Mouse (Mus musculus) 416B (cell line): Measurements from ENCODE around the gene Capn5.
A peak's percentile ranks its signal among the peaks of the same experiment; 100 is the strongest.

Experiments used
- DNase-seq: peaks from one replicate; pipeline ENCODE4 v3.0.0; 2011; ENCODE audit warnings: low read depth

Capn5 gene

GRCm38 (mm10) chr7:98109771-98110170, 68.3 kb downstream of the Capn5 start:
- no peak for DNase-seq

GRCm38 (mm10) chr7:98108636-98109430, 69.2 kb downstream of the Capn5 start:
- peak; percentile 30 for DNase-seq

- no peak for DNase-seq
Observed at GRCm38 (mm10) chr7:98106272-98106671, 71.8 kb downstream of the Capn5 start.

- no peak for DNase-seq
Observed at GRCm38 (mm10) chr7:98104481-98105435, 73.3 kb downstream of the Capn5 start.

- no peak for DNase-seq
Observed at GRCm38 (mm10) chr7:98103942-98104292, 74.2 kb downstream of the Capn5 start.

GRCm38 (mm10) chr7:98103002-98103941, 74.8 kb downstream of the Capn5 start:
- peak; percentile 81 for DNase-seq

GRCm38 (mm10) chr7:98102488-98102887, 75.6 kb downstream of the Capn5 start:
- no peak for DNase-seq

GRCm38 (mm10) chr7:98097557-98097956, 80.5 kb downstream of the Capn5 start:
- no peak for DNase-seq

- no peak for DNase-seq
Observed at GRCm38 (mm10) chr7:98095852-98096251, 82.2 kb downstream of the Capn5 start.

GRCm38 (mm10) chr7:98086346-98086745, 91.7 kb downstream of the Capn5 start:
- peak; percentile 63 for DNase-seq

- DNase-seq, result no peak
Observed at GRCm38 (mm10) chr7:98085314-98085713, 92.8 kb downstream of the Capn5 start.

GRCm38 (mm10) chr7:98084541-98085293, 93.4 kb downstream of the Capn5 start:
- no peak for DNase-seq

- no peak for DNase-seq
Observed at GRCm38 (mm10) chr7:98082376-98082775, 95.7 kb downstream of the Capn5 start.

GRCm38 (mm10) chr7:98077453-98077852, 100.6 kb downstream of the Capn5 start:
- peak; percentile 54 for DNase-seq

GRCm38 (mm10) chr7:98071620-98072019, 106.5 kb downstream of the Capn5 start:
- DNase-seq, result peak; percentile 87
